Mouse (Mus musculus): Measurements from ENCODE around the gene Rps16.

The Rps16 gene

GRCm38 (mm10) chr7:28350155-28350883 is at the start of gene Rps16:
Gene Rps16, plus strand, starts transcription at chr7:28350652.
- DNase-seq (ENCODE audit: low spot score in 2 of 2), result peak; percentile 94 to 98

- peak; percentile 50 to 55 for DNase-seq (ENCODE audit: low spot score in 2 of 2)
Measured at GRCm38 (mm10) chr7:28301616-28302433, 48.6 kb upstream of the Rps16 start, which contains the start of gene Dll3. Gene Dll3, minus strand, starts transcription at chr7:28302238.

- no peak for DNase-seq (ENCODE audit: low spot score in 2 of 2)
Measured at GRCm38 (mm10) chr7:28305641-28306040, 44.8 kb upstream of the Rps16 start.

- DNase-seq (ENCODE audit: low spot score in 2 of 2), result no peak
Measured at GRCm38 (mm10) chr7:28306216-28306615, 44.2 kb upstream of the Rps16 start.

- no peak for DNase-seq (ENCODE audit: low spot score in 2 of 2)
Measured at GRCm38 (mm10) chr7:28309737-28310136, 40.7 kb upstream of the Rps16 start.

GRCm38 (mm10) chr7:28311151-28311925 is 39.1 kb upstream of the Rps16 start:
- no peak for DNase-seq (ENCODE audit: low spot score in 2 of 2)

GRCm38 (mm10) chr7:28311926-28312543 is 38.4 kb upstream of the Rps16 start, which contains the start of gene Timm50:
Gene Timm50, minus strand, starts transcription at chr7:28312072.
- DNase-seq (ENCODE audit: low spot score in 2 of 2), result peak; percentile 97 to 98

GRCm38 (mm10) chr7:28318036-28318435 is 32.4 kb upstream of the Rps16 start:
- DNase-seq (ENCODE audit: low spot score in 2 of 2), result no peak

- DNase-seq (ENCODE audit: low spot score in 2 of 2), result no peak
Measured at GRCm38 (mm10) chr7:28318714-28319113, 31.7 kb upstream of the Rps16 start.

GRCm38 (mm10) chr7:28321974-28322720 is 28.3 kb upstream of the Rps16 start:
- DNase-seq (ENCODE audit: low spot score in 2 of 2), result no peak

GRCm38 (mm10) chr7:28325293-28325692 is 25.2 kb upstream of the Rps16 start:
- no peak for DNase-seq (ENCODE audit: low spot score in 2 of 2)

- no peak for DNase-seq (ENCODE audit: low spot score in 2 of 2)
Measured at GRCm38 (mm10) chr7:28326457-28326856, 24.0 kb upstream of the Rps16 start.

- DNase-seq (ENCODE audit: low spot score in 2 of 2), result no peak
Measured at GRCm38 (mm10) chr7:28328260-28328659, 22.2 kb upstream of the Rps16 start.

- no peak for DNase-seq (ENCODE audit: low spot score in 2 of 2)
Measured at GRCm38 (mm10) chr7:28334534-28334933, 15.9 kb upstream of the Rps16 start.

- no peak for DNase-seq (ENCODE audit: low spot score in 2 of 2)
Measured at GRCm38 (mm10) chr7:28335471-28335870, 15.0 kb upstream of the Rps16 start.

GRCm38 (mm10) chr7:28338108-28338998 is 12.1 kb upstream of the Rps16 start, which contains the start of gene Supt5:
Gene Supt5, minus strand, starts transcription at chr7:28338746.
- peak; percentile 95 to 96 for DNase-seq (ENCODE audit: low spot score in 2 of 2)

GRCm38 (mm10) chr7:28339213-28339917 is 11.1 kb upstream of the Rps16 start:
- DNase-seq (ENCODE audit: low spot score in 2 of 2), result no peak

GRCm38 (mm10) chr7:28341381-28341780 is 9.1 kb upstream of the Rps16 start:
- DNase-seq (ENCODE audit: low spot score in 2 of 2), result no peak

GRCm38 (mm10) chr7:28344637-28345036 is 5.8 kb upstream of the Rps16 start:
- no peak for DNase-seq (ENCODE audit: low spot score in 2 of 2)

Measured in frontal cortex, postnatal 10 days (tissue).